Mouse (Mus musculus) limb, embryonic 14.5 days (tissue): Measurements from ENCODE around the gene Nkain2. TPM values are rescaled to one million over a fixed set of nuclear protein-coding genes. Genes with fewer than 3 reads are reported as not detected.

ENCODE experiments used
- ATAC-seq: fragments of 200-750 bp; cut with Nextera tagmentation; 2 replicates; pipeline ENCODE4 v1.8.0; 2017; ENCODE audit warnings: low read depth, moderate number of reproducible peaks, moderate TSS enrichment; ENCODE audit not compliant: low FRiP score
- DNase-seq: peaks from one replicate; pipeline ENCODE4 v3.0.0-alpha.2; 2015; ENCODE audit warnings: low spot score
- H3K27ac ChIP-seq: fragments of 300-500 bp; sonication (generic); replicated peaks from 2 replicates; pipeline ENCODE4 v1.5.1; 2014; ENCODE audit warnings: low read depth, mild to moderate bottlenecking, low read length, moderate library complexity, mixed read lengths
- H3K27me3 ChIP-seq: fragments of 300-500 bp; sonication (generic); 2 replicates; pipeline ENCODE4 v1.6.1; 2014; ENCODE audit warnings: low read length, mixed read lengths; ENCODE audit not compliant: control insufficient read depth, insufficient read depth
- H3K36me3 ChIP-seq: fragments of 300-500 bp; sonication (generic); 2 replicates; pipeline ENCODE4 v1.6.1; 2014; ENCODE audit warnings: mild to moderate bottlenecking, low read length, moderate library complexity, mixed read lengths; ENCODE audit not compliant: control insufficient read depth, insufficient read depth
- H3K4me1 ChIP-seq: fragments of 300-500 bp; sonication (generic); 2 replicates; pipeline ENCODE4 v1.6.1; 2014; ENCODE audit warnings: antibody characterized with exemption, low read length, mixed read lengths; ENCODE audit not compliant: control insufficient read depth, insufficient read depth
- H3K4me2 ChIP-seq: fragments of 300-500 bp; sonication (generic); replicated peaks from 2 replicates; pipeline ENCODE4 v1.6.1; 2014; ENCODE audit warnings: low read depth, mild to moderate bottlenecking, low read length, moderate library complexity; ENCODE audit not compliant: severe bottlenecking
- H3K4me3 ChIP-seq: fragments of 300-500 bp; sonication (generic); replicated peaks from 2 replicates; pipeline ENCODE4 v1.5.1; 2014; ENCODE audit warnings: low read length
- H3K9ac ChIP-seq: fragments of 300-500 bp; sonication (generic); 2 replicates; pipeline ENCODE4 v1.6.1; 2014; ENCODE audit warnings: mild to moderate bottlenecking, low read depth, low read length, moderate library complexity; ENCODE audit not compliant: severe bottlenecking
- H3K9me3 ChIP-seq: fragments of 300-500 bp; sonication (generic); 2 replicates; pipeline ENCODE4 v1.6.1; 2016; ENCODE audit warnings: low read length; ENCODE audit not compliant: control insufficient read depth
- POLR2A ChIP-seq: fragments of 200-500 bp; IDR thresholded peaks from 2 replicates; pipeline ENCODE4 v1.8.0; 2012; ENCODE audit warnings: inconsistent platforms, mild to moderate bottlenecking, moderate library complexity, borderline replicate concordance; ENCODE audit not compliant: insufficient read depth, insufficient read length; ENCODE audit errors: extremely low read depth
- WGBS: fragments of 180-500 bp; shearing (Covaris S2); extraction: QIAGEN DNeasy Blood & Tissue Kit; methylation state at CpG from one replicate; pipeline ENCODE4 v1.1.7; 2014; 5-methylcytosine and 5-hydroxymethylcytosine counted together
- polyA plus RNA-seq, 2 experiments: library from polyadenylated mRNA; depleted of rRNA in 1 of 2; stranded (reverse) in 1 of 2; unstranded in 1 of 2; fragments of >200 nt; fragmentation: Nextera tagmentation in 1 of 2; extraction: Ambion mirVana in 1 of 2; gene quantifications; 2 replicates each; pipeline versions ENCODE4 v1.2.1 to v1.2.3; 2012 to 2014

Nkain2 gene
- polyA plus RNA-seq, 2 experiments = 0.43 to 0.55 TPM

DNA sequence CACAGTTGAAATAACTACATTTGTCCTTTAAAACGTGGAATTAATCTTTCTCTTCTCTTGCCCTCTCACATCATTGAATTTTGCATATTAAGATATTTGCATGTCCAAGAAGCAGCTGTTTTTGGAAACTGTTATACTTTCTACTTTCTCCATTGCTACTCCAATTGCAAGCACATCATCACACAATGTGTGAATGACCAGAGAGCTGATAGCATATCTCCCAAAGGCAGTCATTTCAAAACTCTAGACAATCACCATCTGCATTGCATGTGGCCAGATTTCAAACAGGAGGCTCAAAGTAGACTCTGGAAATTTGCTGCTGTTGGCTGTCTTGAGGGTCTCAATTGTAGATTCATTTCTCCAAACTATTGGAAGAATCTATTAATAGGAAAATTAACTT, 396.7 kb downstream of the Nkain2 start:
- Histone ChIP-seq H3K36me3 (no peaks in the 10 kb centered on the region), H3K27me3 (no peaks in the 10 kb centered on the region), H3K4me1 (no peaks in the 10 kb centered on the region), H3K27ac (no peak overlapping the region), H3K4me3 (no peak overlapping the region), H3K9me3 (no peaks in the 10 kb centered on the region), H3K4me2 (no peak overlapping the region), H3K9ac (no peak overlapping the region)
- 53% methylated on average over 1 of the region's 1 CpGs for WGBS
- ATAC-seq (no peak), DNase-seq (no peak)
- TF ChIP-seq POLR2A = no peak

DNA sequence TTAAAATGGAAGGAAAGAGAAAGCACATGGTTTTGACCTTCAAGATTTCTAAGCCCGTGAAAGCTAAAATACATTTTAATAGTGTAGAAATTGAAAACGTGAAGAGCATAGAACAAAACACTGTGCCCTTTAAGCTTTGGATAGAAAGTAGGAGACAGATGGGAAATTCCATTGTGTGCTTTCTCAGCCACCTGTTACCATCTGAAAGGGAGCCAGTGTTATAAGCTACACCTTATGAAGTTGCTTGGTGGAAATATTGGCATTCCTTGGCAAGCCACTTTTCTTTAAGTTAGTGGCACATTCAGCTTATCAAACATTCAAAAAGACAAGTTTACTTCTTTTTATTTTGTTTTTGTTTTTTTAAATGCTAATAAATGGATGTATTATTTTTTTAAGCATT, 427.5 kb downstream of the Nkain2 start:
- Histone ChIP-seq H3K9ac (no peak overlapping the region), H3K27ac (no peak overlapping the region), H3K4me2 (no peak overlapping the region), H3K4me3 (no peak overlapping the region), H3K27me3 (no peaks in the 10 kb centered on the region), H3K9me3 (no peaks in the 10 kb centered on the region), H3K4me1 (no peaks in the 10 kb centered on the region), H3K36me3 (no peaks in the 10 kb centered on the region)
- 76% methylated on average over 2 of the region's 2 CpGs for WGBS
- no peak for TF ChIP-seq POLR2A
- DNase-seq = no peak
- ATAC-seq = no peak

- Histone ChIP-seq H3K4me3 (no peak overlapping the region), H3K36me3 (no peaks in the 10 kb centered on the region), H3K9ac (no peak overlapping the region), H3K4me1 (no peaks in the 10 kb centered on the region), H3K27me3 (no peaks in the 10 kb centered on the region), H3K27ac (no peak overlapping the region), H3K4me2 (no peak overlapping the region), H3K9me3 (no peaks in the 10 kb centered on the region)
- TF ChIP-seq POLR2A = no peak
- ATAC-seq (no peak), DNase-seq (no peak)
- WGBS = 32% methylated on average over 3 of the region's 3 CpGs
Observed at GRCm38 (mm10) chr10:32439932-32440519, 450.2 kb downstream of the Nkain2 start.

GRCm38 (mm10) chr10:32414228-32414627, 476.0 kb downstream of the Nkain2 start:
- no peaks in the 10 kb centered on the region for H3K9me3 ChIP-seq
- no peaks in the 10 kb centered on the region for H3K4me1 ChIP-seq
- no peak overlapping the region for H3K4me3 ChIP-seq
- H3K4me2 ChIP-seq = no peak overlapping the region
- no peak for DNase-seq
- no peak for ATAC-seq
- no peak for TF ChIP-seq POLR2A
- no peak overlapping the region for H3K9ac ChIP-seq
- no peak overlapping the region for H3K27ac ChIP-seq
- H3K27me3 ChIP-seq = no peaks in the 10 kb centered on the region
- no peaks in the 10 kb centered on the region for H3K36me3 ChIP-seq

DNA sequence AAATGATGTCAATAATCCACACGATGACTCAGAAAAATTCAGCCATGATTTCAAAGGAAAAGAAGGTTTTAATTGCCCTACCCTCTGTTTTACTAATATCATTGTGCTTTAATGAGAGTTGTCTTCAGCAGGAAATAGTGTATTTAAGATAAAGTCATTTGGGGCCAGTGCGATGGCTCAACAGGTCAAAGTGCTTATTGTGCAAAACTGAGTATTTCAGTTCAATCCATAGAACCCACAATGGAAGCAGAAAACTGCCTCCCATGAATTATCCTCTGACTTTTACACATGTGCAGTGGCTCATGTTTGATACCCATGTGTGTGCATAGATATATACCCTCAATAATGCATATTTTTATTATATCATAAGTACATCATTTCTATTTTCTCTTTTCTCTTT, 478.9 kb downstream of the Nkain2 start:
- DNase-seq (no peak), ATAC-seq (no peak)
- H3K4me3 ChIP-seq = no peak overlapping the region
- H3K27ac ChIP-seq = no peak overlapping the region
- H3K27me3 ChIP-seq = no peaks in the 10 kb centered on the region
- H3K36me3 ChIP-seq = no peaks in the 10 kb centered on the region
- 95% methylated on average over 2 of the region's 2 CpGs for WGBS
- no peak overlapping the region for H3K4me2 ChIP-seq
- no peaks in the 10 kb centered on the region for H3K9me3 ChIP-seq
- no peaks in the 10 kb centered on the region for H3K4me1 ChIP-seq
- TF ChIP-seq POLR2A = no peak
- H3K9ac ChIP-seq = no peak overlapping the region

- ATAC-seq (no peak), DNase-seq (no peak)
- H3K27ac ChIP-seq = no peak overlapping the region
- H3K36me3 ChIP-seq = no peaks in the 10 kb centered on the region
- TF ChIP-seq POLR2A = no peak
- no peak overlapping the region for H3K9ac ChIP-seq
- H3K4me1 ChIP-seq = no peaks in the 10 kb centered on the region
- H3K4me2 ChIP-seq = no peak overlapping the region
- no peak overlapping the region for H3K4me3 ChIP-seq
- H3K27me3 ChIP-seq = no peaks in the 10 kb centered on the region
- H3K9me3 ChIP-seq = no peaks in the 10 kb centered on the region
- WGBS = 78% methylated on average over 1 of the region's 1 CpGs
Observed at GRCm38 (mm10) chr10:32400961-32401360, 489.3 kb downstream of the Nkain2 start.
